Mouse (Mus musculus) B cell, adult 2 months (primary cell): ENCODE measurements around the gene Aldh1l1.

Experiments
- DNase-seq, 2 experiments: peaks; one replicate each; pipeline ENCODE4 v3.0.0; 2022

Aldh1l1 gene

DNA sequence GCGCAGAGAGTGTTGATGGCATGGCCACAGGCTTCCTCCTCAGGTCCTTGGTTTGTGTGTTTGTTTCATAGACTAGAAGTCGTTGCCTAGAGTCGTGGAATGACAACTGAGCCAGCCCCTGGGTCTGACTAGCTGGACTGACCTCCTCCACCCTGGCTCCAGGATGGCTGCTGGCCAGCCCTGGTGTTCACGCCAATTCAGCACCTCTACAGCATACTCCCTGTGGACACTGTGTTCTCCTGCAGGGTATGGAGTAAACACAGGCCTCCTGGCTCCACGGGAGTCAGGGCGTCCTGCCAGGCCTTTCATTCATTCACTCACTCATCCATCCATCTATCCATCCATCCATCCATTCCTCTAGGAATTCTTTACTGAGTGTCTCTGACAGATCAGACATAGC, 22.9 kb downstream of the Aldh1l1 start:
- DNase-seq: no peak

DNA sequence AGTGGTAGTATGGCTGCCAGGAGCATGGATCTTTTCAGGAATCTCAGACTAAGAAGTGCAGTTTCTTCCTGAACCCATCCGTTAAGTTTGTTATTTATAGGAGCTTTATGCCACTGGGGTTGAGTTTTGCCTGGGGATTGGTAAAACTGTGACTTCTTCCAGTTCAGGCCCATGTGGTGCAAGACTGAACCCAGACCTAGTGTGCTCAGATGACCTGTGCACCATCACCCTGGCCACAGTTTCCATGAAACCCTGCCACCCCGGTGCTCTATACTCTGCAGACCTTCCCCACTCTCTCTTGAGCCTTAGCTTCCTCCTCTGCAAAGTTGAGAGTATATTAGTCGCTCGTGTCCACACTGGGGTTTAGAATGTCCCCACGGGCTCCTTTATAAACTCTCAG, 26.2 kb downstream of the Aldh1l1 start:
- DNase-seq: no peak

DNA sequence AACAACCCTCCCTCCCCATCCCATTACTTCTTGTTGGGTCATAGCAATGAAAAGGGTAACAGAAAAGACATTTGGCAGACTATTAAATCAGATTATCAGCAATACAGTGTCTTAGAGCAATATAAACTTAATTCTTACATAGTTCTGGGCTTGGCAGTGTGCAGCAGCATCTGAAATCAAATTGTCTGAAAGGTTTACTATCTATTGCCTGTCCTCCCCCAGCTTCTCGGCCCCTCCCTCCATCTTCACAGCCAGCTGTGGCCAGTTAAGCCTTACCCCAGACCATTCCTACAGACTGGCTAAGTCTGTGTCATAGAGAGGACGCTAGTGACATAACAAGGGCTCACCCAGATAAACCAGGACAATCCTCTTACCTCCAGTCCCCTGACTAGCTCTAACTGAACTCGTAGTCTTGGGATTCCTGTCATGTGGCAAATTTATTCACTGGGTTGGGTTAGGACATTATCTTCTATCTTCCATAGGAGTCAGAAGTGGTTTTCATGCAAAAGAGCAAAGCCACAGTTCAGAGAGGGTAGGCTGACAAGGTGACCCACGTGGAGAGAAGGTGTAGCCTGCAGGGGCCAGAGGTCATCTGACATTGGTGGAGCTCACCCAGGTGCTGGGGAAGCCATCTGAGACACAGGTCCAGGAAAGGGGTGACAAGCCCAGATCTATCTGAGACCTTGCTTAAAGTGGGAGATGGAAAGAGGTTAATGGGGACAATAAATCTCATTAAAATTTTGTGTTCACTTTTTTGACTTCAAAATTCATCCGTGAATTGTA, 27.0 kb downstream of the Aldh1l1 start:
- no peak for DNase-seq

DNA sequence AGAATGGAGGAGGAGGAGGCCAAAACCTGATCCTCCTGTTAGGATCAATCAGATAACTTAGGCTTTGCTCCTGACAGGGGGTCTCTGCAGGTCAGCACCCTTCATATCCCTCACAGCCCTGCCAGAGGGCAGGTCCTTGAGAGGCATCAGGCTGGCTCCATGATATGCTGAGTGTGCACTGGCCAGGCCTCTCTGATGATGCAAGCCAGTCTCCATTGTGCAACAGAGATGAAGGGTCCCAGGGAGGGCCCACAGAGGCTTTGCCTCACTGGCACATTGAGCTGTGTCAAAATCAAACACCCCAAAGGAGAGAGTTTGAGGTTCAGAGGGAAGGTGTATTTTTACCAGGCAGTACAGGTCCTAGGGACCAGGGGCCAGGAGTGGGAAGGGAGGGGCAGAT, 28.1 kb downstream of the Aldh1l1 start:
- DNase-seq: no peak

DNA sequence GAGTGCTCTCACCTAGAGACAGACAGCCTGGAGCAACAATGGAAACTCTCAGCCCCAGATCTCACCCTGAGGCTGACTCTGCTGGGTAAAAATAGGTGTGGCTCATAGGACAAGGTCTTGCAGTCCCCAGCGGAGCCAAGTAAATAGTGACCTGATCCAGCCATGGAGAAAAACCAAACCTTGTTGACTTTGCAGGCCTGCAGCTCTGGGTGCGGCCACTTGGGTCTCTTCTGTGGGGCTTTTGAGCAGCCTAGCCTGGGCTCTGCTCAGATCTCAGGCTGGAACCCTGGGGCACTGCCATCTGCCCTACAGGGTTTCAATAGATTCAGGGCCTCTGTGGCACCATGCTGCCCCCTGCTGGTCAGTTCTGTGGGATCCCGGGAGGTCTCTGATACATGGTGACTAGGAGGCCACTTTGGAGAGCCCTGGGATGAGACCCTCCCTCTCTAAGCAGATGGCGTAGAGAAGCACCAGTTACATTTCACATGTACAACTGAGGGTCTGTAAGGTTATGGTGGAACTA, 28.7 kb downstream of the Aldh1l1 start:
- peak; percentile 58 to 62 for DNase-seq

DNA sequence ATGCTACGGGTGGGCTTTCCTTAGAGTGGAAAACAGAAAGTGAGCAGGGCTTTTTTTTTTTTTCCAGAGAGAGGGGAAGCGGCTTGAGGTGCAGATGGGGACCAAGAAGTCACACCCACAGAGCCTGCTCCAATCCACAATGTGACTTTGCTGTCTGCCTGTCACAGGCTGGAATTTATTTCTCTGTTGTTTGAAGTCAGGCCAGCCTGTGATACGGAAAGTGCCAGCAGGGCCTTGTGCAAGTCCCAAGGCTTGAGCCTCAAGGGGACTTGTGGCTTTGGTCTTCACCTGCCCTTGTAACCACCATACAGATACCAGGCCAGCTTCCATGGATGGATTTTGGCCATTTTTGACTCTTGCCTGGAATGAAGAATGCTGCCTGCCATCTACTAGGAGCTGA, 32.7 kb downstream of the Aldh1l1 start:
- no peak for DNase-seq

DNA sequence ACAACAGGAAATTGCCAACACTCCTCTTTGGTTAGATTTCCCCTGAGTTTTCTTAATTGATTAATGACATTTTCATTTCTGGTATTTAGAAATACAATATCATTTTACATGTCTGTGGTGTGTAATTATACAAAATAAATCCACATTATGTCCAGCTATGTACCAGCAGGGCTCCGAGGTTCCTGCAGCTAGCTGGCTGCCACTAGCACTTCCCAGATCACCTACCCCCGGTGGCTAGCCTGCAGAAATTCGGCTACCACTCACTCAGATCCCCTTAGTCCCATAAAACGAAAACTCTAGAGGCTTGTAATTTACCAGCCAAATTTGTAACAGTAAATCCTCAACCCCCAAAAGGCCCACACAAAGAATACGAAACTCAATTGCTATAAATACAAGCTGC, 33.1 kb downstream of the Aldh1l1 start:
- no peak for DNase-seq

DNA sequence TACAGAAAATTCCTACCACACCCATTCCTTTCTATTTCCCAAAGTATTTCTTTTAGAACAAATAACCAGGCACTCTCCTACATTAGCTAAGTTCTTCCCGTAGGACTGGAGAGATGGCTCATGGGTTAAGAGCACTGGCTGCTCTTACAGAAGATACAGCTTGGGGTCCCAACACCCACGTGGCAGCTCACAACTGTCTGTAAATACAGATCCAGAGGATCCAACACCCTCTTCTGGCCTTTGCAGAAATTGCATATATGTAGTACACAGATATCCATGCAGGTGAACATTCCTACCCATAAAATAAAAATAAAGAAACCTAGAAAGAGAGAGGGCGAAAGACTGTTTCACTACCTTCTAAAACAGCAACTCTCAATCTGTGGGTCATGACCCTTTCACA, 40.2 kb downstream of the Aldh1l1 start:
- DNase-seq: no peak

DNA sequence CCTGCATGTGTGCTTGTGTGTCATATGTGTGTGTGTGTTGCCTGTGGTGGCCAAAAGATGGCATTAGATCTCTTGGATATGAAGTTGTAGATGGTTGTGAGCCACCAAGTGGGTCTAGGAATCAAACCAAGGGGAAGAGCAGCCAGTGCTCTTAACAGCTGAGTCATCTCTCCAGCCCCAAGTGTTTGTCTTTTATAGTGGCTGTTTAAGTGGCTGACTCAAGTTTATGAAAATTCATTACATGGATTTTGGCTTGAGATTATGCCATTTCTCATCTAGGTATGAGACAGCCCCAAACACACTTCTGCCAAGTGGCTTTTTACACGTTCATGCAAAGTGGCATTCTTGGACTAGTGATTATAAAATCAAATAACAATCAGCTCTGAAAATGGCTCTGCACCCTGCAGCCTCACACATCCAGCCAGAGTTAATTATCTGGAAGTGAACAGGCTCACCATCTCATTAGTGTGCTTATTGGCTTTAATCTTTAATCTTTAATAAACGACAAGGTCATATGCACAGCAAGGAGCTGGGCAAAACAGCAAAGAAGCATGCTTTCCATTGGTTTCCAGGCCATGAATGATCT, 43.3 kb downstream of the Aldh1l1 start:
- DNase-seq: no peak

DNA sequence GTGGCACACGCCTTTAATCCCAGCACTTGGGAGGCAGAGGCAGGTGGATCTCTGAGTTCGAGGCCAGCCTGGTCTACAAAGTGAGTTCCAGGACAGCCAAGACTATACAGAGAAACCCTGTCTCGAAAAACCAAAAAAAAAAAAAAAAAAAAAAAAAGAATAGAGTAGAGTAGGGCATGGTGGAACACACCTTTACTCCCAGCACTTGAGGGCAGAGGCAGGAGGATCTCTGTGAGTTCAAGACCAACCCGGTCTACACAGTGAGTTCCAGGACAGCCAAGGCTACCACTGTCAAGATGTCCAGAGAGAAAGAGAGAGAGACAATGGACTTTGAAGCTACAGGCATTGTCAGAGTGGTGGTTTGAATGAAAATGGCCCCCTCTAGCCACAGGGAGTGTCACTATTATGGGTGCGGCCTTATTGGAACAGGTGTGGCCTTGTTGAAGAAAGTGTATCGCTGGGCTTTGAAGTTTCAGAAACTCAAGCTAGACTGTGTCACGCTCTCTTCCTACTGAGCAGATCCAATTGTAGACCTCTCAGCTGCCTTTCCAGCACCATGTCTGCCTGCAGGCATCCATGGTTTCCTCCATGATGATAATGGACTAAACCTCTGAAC, 46.5 kb downstream of the Aldh1l1 start:
- no peak for DNase-seq

DNA sequence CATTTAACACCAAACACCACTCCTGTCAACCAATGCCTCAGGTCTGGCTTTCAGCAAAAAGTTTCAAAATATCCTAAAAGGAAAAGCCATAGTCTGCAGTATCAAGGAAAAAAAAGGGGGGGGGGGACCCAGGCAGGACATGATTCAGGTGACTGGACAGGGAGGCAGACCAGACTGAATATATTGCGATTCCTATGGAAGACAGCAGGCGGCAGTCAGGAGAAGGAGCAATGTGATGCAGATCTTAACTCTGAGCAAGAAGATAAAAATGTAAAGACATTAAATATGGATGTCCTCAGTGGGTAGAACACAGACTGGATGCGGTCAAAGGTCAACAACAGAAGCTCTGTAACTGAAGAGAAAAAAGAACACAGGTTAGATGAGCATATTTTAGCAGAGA, 47.3 kb downstream of the Aldh1l1 start:
- DNase-seq: no peak

DNA sequence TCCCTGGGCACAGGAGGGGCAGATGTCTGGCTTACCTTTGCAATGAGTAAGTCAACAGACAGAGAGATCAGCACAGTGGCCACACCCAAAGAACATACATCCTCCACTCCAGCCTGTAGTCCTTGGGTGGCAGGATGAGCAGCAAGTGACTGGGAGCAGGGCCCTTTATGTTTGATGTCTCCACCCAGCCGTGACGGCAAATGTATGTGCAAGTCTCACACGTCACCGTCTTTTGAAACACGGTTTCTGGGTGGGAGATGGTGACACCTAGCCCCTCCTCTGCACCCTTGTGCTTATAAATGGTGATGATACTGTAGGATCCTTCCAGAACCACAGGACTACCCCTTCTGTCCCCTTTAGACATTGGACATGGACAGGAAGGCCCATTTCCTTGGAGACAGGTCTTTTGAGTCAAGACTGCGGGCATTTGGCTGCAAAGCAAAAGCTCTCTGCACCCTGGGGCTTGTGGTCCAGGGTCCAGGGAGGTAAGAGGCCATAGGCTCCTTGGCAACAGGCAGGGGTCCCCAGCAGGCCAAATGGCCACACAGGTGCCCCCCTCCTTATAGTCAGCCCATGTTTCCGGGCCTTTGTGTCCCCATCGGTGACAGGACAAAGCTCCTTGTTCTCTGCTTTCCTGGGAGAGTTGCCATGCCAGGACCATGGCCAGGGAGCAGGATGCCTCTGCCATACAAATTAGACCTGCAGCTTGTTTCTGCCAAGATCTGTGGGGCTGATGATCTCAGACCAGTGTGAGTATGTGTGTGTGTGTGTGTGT, 48.7 kb downstream of the Aldh1l1 start:
- DNase-seq: no peak

DNA sequence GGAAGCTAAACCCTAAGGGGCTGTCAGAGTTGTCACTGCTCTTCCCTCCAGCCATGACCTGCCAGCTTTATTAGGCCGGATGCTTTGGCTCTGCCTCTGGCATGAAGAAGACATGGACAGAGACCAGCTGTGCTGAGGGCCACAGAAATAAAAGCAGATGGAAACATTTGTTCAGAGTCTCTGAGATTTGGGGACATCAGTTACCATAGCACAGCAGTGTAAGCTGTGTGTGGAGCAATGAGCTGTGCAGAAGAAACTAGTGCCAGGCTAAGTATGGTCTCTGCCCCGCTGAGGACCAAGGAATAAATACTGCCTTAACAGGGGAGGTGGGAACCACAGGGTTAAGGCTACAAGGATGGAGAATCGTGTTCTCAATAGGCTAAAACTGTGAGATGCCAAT, 50.6 kb downstream of the Aldh1l1 start:
- DNase-seq: no peak

DNA sequence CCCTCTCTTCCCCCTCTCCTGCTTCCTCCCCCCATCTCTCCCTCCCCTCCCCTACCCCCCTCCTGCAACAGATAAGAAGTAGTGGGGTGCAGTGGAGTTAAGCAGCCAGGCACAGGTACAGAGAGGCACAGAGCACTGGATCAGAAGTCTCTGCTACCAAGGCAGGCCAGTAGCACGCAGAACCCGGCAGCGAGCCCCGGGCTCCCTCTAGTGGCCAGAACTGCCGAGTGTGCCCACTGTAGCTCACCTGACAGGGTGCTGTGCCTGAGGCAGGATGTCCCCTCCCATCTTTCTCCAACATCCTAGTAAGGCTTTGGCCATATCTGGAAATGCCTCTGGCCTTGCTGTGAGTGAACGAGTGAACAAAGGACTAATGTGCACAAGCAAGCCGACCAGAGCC, 51.7 kb downstream of the Aldh1l1 start:
- DNase-seq: peak; percentile 74 to 76

DNA sequence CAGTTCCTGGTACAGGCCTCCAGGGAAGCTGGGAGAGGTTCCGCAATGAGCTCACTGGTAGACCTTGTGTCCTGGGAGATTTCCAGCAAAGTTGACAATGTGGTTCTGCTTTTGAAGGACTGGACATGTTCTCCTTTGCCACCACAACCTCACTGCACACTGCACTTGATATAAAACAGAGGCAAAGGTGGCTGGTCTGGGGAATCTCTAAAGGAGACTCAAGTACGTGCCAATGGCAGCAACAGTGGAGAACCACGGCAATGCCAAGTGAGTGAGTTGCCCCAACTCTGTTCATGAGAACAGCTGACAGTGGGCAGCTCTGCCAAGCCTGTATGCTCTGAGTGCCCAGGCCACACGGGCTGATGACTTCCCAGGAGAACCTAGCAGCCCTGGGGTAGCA, 53.0 kb downstream of the Aldh1l1 start:
- DNase-seq: no peak

DNA sequence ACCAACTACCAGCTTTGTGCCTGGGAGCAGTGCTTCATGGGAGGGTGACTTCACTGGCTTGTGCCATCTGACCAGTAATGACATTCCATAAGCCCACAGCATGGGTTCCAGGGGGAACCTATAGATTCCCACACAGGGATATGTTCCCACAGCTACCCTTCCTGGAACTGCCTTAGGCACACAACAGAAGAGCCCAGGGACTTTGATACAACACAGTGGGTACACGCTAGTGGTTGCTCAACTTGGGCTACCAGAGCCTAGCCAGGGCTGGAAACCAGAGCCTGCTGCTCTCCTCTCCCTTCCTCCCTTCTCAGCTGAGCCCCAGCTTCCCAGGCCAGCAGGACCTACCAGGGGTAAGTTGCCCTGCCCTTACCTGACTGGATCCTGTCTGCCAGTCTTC, 54.3 kb downstream of the Aldh1l1 start:
- no peak for DNase-seq

DNA sequence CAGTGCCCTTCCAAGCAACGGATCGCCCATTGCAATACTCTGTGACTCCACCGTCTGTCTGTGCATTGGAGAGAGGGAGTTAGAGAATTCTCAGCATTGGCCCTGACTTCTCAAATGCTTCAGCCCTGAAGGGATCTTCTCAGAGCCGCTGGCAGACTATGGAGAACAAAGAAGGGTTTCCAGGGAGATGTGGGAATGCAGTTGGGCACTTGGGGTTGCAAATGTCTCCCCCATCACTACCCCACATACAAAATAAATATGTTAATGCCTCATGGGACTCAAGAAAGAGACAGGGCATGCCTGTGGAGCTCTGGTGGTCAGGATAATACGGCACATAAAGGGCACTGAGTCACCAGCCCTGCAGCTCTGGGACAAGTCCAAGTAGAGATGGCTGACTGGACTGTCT, 55.1 kb downstream of the Aldh1l1 start:
- no peak for DNase-seq

DNA sequence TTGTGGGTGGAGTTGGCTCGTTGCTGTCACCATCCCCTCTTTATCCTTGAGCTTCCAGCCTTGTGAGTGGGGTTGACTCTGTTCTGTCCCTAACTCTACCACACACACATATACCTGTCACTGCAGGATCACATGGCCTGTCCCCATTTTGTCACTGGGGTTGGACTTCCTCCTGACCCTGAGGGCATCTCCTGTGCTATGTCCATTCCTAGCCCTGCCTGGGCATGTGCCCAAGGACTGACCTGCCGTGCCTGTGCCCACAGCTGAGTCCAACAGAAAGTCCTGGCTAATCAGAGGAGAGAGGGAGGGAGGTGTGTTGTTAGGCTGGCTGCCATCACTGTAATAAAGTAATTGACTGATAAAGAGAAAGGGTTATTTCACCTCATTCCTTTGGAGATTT, 58.2 kb downstream of the Aldh1l1 start:
- no peak for DNase-seq

DNA sequence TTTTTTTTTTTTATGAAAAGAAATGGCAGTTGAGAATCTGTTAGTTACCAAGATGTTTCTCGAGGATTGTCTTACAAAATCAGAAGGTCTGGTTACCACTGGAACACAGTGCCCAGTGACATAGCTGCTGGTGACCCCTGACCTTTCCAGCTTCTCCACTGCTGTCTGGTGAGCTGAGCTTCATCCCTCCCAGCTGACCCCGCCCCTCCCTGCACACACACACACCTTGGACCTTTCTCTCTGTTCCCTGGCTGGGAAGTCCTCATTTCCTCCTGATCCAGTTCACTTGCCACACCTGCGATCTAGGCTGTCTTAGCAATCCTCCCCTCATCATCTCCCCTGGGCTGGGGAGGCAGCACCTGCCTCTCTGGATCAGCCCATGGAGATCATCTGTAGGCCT, 60.0 kb downstream of the Aldh1l1 start:
- DNase-seq: no peak

DNA sequence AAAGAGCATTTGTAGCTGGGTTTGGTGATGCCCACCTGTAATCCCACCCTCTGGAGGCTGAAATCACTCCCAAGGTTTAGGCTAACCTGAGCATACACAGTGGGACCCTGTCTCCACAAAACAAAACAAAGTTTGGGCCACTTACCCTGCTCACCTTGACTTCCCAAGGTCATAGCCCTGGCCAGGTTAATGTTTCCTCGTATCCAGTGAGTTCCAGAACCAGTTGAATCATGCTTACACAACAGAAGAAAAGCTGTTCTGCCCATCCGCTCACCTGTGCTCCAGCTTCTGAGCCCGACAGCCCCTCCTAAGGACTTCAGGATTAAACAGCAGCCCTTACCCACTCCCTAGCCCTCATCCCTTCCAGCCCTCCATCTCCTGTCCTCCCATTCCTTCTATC, 60.8 kb downstream of the Aldh1l1 start:
- DNase-seq: no peak

DNA sequence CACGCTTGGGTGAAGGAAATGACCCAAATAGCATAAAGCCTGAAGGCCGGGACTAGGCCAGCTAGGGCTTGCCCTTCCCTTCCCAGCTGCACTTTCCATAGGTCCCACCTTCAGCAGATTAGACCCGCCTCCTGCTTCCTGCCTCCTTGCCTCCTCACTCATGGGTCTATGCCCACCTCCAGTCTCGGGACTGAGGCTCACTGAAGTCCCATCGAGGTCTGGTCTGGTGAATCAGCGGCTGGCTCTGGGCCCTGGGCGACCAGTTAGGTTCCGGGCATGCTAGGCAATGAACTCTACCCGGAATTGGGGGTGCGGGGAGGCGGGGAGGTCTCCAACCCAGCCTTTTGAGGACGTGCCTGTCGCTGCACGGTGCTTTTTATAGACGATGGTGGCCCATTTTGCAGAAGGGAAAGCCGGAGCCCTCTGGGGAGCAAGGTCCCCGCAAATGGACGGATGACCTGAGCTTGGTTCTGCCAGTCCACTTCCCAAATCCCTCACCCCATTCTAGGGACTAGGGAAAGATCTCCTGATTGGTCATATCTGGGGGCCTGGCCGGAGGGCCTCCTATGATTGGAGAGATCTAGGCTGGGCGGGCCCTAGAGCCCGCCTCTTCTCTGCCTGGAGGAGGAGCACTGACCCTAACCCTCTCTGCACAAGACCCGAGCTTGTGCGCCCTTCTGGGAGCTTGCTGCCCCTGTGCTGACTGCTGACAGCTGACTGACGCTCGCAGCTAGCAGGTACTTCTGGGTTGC, 64.1 kb downstream of the Aldh1l1 start:
- DNase-seq: no peak

DNA sequence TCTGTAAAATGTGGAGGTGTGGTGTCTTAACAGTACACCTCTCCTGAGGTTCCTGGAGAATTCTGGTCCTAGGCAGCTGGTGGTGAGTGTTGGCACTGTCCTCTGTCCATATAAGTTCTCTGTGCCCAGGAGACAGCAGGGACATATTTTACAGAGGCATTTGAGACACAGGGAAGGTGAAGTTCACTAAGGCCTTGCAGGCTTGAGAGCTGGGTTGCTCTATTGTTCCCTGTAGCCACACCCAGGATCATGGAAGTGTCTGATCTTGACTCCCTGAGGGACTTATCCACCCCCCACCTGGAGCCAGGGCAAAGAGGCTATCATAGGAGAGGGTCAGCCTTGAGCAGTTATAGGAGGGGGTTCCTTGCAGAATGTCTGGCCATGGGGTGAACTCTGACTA, 65.0 kb downstream of the Aldh1l1 start:
- DNase-seq: no peak

DNA sequence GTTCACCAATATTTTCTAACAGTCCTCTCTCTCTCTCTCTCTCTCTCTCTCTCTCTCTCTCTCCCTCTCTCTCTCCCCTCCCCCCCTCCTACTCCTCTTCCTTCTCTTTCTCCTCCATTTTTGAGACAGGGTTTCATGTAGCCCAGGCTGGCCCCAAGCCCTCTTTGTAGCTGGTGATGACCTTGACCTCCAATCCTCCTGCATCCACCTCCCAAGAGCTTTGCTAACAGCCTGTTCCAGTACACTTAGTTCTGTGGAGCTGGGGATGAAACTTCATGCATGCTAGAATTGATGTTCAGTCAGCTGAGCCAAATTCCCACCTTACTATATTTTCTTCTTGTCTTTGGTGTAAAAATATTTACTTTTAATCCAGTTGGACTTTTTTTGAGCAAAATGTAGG, 67.0 kb downstream of the Aldh1l1 start:
- DNase-seq: no peak
